Mouse (Mus musculus): ENCODE results near the gene Slc36a2. TPM values are rescaled to one million over a fixed set of nuclear protein-coding genes. Genes with fewer than 3 reads are reported as not detected.
"Not testable (repeated sequence)": the region's sequence is repeated elsewhere in the genome, so short reads cannot be mapped to it uniquely, and the experiment has no call there.

The Slc36a2 gene
- polyA plus RNA-seq, 1 experiment from 2014 or later: not detected

- ATAC-seq (replicated peaks; ENCODE audit: low FRiP score): no peak
Observed at GRCm38 (mm10) chr11:55120279-55120678, 64.6 kb downstream of the Slc36a2 start.

DNA sequence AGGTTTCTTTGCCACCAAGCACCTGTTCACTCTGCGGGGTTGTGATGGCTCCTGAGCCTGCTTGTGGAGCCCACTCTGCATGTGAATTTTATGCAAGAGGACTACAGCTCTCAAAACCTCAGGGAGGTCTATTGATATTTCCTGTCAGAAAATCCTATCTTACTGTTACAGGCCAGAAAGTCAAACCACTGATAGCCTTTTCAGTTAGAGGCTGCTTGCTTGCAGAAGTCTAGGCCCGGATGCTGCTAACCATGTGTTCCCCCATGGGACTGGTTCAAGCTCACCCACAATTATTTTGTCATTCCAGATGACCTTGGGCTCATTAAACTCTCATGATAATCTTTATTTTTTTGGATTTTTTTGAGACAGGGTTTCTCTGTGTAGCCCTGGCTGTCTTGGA is 67.8 kb downstream of the Slc36a2 start:
- no peak overlapping the region for H3K4me3 ChIP-seq (ENCODE audit: low read depth, low read length)
- no peaks in the 10 kb centered on the region for H3K4me1 ChIP-seq (replicated peaks; ENCODE audit: control insufficient read depth, insufficient read depth, low read length)
- no peaks in the 10 kb centered on the region for H3K36me3 ChIP-seq (ENCODE audit: control insufficient read depth, insufficient read depth, low read length)
- H3K4me2 ChIP-seq (ENCODE audit: low read depth, low read length, severe bottlenecking): no peak overlapping the region
- H3K9me3 ChIP-seq (ENCODE audit: control insufficient read depth, low read length): no peaks in the 10 kb centered on the region; the same call in 1 of the 2 replicates
- ATAC-seq (replicated peaks; ENCODE audit: low FRiP score): no peak
- H3K9ac ChIP-seq (ENCODE audit: low read length): no peak overlapping the region
- no peaks in the 10 kb centered on the region for H3K27me3 ChIP-seq (ENCODE audit: control insufficient read depth, insufficient read depth, low read length)
- DNase-seq (ENCODE audit: low spot score): no peak
- no peak overlapping the region for H3K27ac ChIP-seq (ENCODE audit: low read depth, low read length)
- whole genome bisulfite sequencing: 87% methylated on average over 2 of the region's 2 CpGs

More at GRCm38 (mm10) chr11:55120279-55120678, 64.6 kb downstream of the Slc36a2 start:
- no peaks in the 10 kb centered on the region for H3K27me3 ChIP-seq (ENCODE audit: control insufficient read depth, insufficient read depth, low read length)
- H3K4me2 ChIP-seq (ENCODE audit: low read depth, low read length, severe bottlenecking): no peak overlapping the region
- H3K4me1 ChIP-seq (replicated peaks; ENCODE audit: control insufficient read depth, insufficient read depth, low read length): no peaks in the 10 kb centered on the region
- no peak overlapping the region for H3K9ac ChIP-seq (ENCODE audit: low read length)
- H3K36me3 ChIP-seq (ENCODE audit: control insufficient read depth, insufficient read depth, low read length): no peaks in the 10 kb centered on the region
- no peaks in the 10 kb centered on the region; the same call in 1 of the 2 replicates for H3K9me3 ChIP-seq (ENCODE audit: control insufficient read depth, low read length)
- no peak overlapping the region for H3K4me3 ChIP-seq (ENCODE audit: low read depth, low read length)
- no peak overlapping the region for H3K27ac ChIP-seq (ENCODE audit: low read depth, low read length)
- DNase-seq (ENCODE audit: low spot score): no peak

- Histone ChIP-seq H3K27me3 (ENCODE audit: control insufficient read depth, insufficient read depth, low read length) (no peaks in the 10 kb centered on the region), H3K9me3 (ENCODE audit: control insufficient read depth, low read length) (no peaks in the 10 kb centered on the region; the same call in 1 of the 2 replicates), H3K4me3 (ENCODE audit: low read depth, low read length) (no peak overlapping the region), H3K4me1 (replicated peaks; ENCODE audit: control insufficient read depth, insufficient read depth, low read length) (no peaks in the 10 kb centered on the region), H3K27ac (ENCODE audit: low read depth, low read length) (no peak overlapping the region), H3K4me2 (ENCODE audit: low read depth, low read length, severe bottlenecking) (no peak overlapping the region), H3K36me3 (ENCODE audit: control insufficient read depth, insufficient read depth, low read length) (no peaks in the 10 kb centered on the region), H3K9ac (ENCODE audit: low read length) (no peak overlapping the region)
- ATAC-seq (replicated peaks; ENCODE audit: low FRiP score): no peak
- DNase-seq (ENCODE audit: low spot score): no peak
- 89% methylated on average over 3 of the region's 3 CpGs for WGBS
Observed at GRCm38 (mm10) chr11:55116004-55116403, 68.9 kb downstream of the Slc36a2 start.

- Histone ChIP-seq H3K9me3 (ENCODE audit: control insufficient read depth, low read length) (no peaks in the 10 kb centered on the region), H3K27me3 (ENCODE audit: control insufficient read depth, insufficient read depth, low read length) (no peaks in the 10 kb centered on the region), H3K27ac (ENCODE audit: low read depth, low read length) (no peak overlapping the region), H3K4me2 (ENCODE audit: low read depth, low read length, severe bottlenecking) (no peak overlapping the region), H3K4me3 (ENCODE audit: low read depth, low read length) (no peak overlapping the region), H3K4me1 (replicated peaks; ENCODE audit: control insufficient read depth, insufficient read depth, low read length) (no peaks in the 10 kb centered on the region), H3K9ac (ENCODE audit: low read length) (no peak overlapping the region), H3K36me3 (ENCODE audit: control insufficient read depth, insufficient read depth, low read length) (no peaks in the 10 kb centered on the region)
- WGBS: 84% methylated on average over 2 of the region's 2 CpGs
- ATAC-seq (replicated peaks; ENCODE audit: low FRiP score) (no peak), DNase-seq (ENCODE audit: low spot score) (no peak)
Observed at GRCm38 (mm10) chr11:55114291-55114690, 70.6 kb downstream of the Slc36a2 start.

GRCm38 (mm10) chr11:55113861-55114250 is 71.0 kb downstream of the Slc36a2 start:
- not testable (repeated sequence) for H3K4me3 ChIP-seq (ENCODE audit: low read depth, low read length); H3K4me2 ChIP-seq (ENCODE audit: low read depth, low read length, severe bottlenecking); H3K9me3 ChIP-seq (ENCODE audit: control insufficient read depth, low read length); H3K27ac ChIP-seq (ENCODE audit: low read depth, low read length); ATAC-seq (replicated peaks; ENCODE audit: low FRiP score); H3K4me1 ChIP-seq (replicated peaks; ENCODE audit: control insufficient read depth, insufficient read depth, low read length); H3K36me3 ChIP-seq (ENCODE audit: control insufficient read depth, insufficient read depth, low read length); H3K27me3 ChIP-seq (ENCODE audit: control insufficient read depth, insufficient read depth, low read length); H3K9ac ChIP-seq (ENCODE audit: low read length); DNase-seq (ENCODE audit: low spot score)
- 49% methylated on average over 4 of the region's 4 CpGs for WGBS

GRCm38 (mm10) chr11:55113209-55113860 is 71.5 kb downstream of the Slc36a2 start:
- DNase-seq (ENCODE audit: low spot score): no peak
- H3K4me1 ChIP-seq (replicated peaks; ENCODE audit: control insufficient read depth, insufficient read depth, low read length): no peaks in the 10 kb centered on the region
- H3K27me3 ChIP-seq (ENCODE audit: control insufficient read depth, insufficient read depth, low read length): no peaks in the 10 kb centered on the region
- no peaks in the 10 kb centered on the region for H3K36me3 ChIP-seq (ENCODE audit: control insufficient read depth, insufficient read depth, low read length)
- WGBS: 72% methylated on average over 7 of the region's 7 CpGs
- H3K9me3 ChIP-seq (ENCODE audit: control insufficient read depth, low read length): no peaks in the 10 kb centered on the region
- H3K27ac ChIP-seq (ENCODE audit: low read depth, low read length): no peak overlapping the region
- no peak overlapping the region for H3K4me2 ChIP-seq (ENCODE audit: low read depth, low read length, severe bottlenecking)
- no peak overlapping the region for H3K9ac ChIP-seq (ENCODE audit: low read length)
- no peak for ATAC-seq (replicated peaks; ENCODE audit: low FRiP score)
- H3K4me3 ChIP-seq (ENCODE audit: low read depth, low read length): no peak overlapping the region

DNA sequence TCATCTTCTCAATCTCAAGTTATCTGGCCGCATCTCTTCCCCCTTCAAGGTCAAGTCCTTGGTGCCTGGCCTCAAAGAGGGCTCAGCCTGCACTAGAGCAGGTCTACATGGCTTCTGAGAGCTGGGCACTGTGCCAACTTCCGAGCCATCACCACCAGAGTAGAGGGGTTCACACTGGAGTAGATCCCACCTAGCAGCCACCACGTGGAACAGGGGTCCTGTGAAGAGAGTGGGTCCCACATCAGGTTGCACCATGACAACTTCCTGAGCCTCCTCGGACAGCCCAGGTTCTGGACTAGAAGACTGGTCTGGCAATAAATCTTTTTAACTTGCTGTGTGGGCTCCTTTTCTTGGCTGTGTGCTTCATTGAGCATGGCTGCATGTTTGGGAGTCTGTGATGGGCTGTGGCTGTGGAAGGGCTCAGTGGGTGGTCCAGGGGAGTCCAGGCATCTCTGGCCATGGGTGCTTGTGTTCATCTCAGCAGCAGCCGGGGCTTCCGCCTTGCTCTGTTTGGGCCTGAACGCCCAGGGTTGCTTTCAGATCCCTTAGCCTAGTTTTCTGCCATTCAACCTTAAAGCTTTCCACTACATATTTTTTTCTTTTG is 74.2 kb downstream of the Slc36a2 start:
- 80% methylated on average over 7 of the region's 7 CpGs for WGBS
- no peaks in the 10 kb centered on the region for H3K27me3 ChIP-seq (ENCODE audit: control insufficient read depth, insufficient read depth, low read length)
- H3K4me2 ChIP-seq (ENCODE audit: low read depth, low read length, severe bottlenecking): no peak overlapping the region
- no peaks in the 10 kb centered on the region for H3K4me1 ChIP-seq (replicated peaks; ENCODE audit: control insufficient read depth, insufficient read depth, low read length)
- ATAC-seq (replicated peaks; ENCODE audit: low FRiP score) (no peak), DNase-seq (ENCODE audit: low spot score) (no peak)
- H3K9ac ChIP-seq (ENCODE audit: low read length): no peak overlapping the region
- H3K36me3 ChIP-seq (ENCODE audit: control insufficient read depth, insufficient read depth, low read length): no peaks in the 10 kb centered on the region
- H3K9me3 ChIP-seq (ENCODE audit: control insufficient read depth, low read length): no peaks in the 10 kb centered on the region
- no peak overlapping the region for H3K27ac ChIP-seq (ENCODE audit: low read depth, low read length)
- H3K4me3 ChIP-seq (ENCODE audit: low read depth, low read length): no peak overlapping the region

DNA sequence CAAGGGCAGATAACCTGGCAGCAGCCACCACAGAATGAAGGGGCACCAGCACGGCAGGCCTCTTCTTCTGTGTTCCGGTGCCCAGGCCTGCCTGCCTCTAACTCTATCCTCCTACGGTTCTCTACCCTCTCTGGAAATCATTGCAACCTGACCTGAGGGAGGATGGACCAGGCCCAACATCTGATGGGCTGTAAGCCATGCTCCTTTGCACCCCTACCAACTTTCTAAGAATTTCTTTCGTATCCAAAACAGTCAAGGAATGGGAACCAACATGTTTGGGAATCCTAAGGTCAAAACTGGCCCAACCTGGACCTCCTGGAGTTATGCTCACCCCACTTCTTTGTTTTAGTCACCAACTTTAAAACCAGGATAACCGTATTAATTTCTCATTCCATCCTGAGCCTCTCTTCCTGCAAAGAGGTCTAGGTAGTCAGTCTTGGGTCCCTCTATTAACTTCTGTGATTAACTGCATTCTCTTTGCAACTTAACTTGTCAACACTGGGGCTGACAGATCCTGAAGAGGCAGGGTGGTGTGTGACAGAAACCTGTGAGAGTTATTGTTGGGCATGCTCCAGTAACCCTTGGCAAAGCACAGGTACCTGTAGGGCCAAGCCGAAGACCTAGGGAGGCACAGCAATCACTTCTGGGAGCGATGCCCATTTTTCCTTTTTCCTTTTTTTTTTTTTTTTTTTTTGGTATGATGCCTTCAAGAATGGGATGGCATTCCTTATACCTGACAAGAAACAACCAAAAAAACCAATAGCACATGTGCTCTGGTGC is 75.2 kb downstream of the Slc36a2 start:
- Histone ChIP-seq H3K9me3 (ENCODE audit: control insufficient read depth, low read length) (no peaks in the 10 kb centered on the region), H3K4me2 (ENCODE audit: low read depth, low read length, severe bottlenecking) (no peak overlapping the region), H3K4me3 (ENCODE audit: low read depth, low read length) (no peak overlapping the region), H3K27ac (ENCODE audit: low read depth, low read length) (no peak overlapping the region), H3K27me3 (ENCODE audit: control insufficient read depth, insufficient read depth, low read length) (no peaks in the 10 kb centered on the region), H3K4me1 (replicated peaks; ENCODE audit: control insufficient read depth, insufficient read depth, low read length) (no peaks in the 10 kb centered on the region), H3K9ac (ENCODE audit: low read length) (no peak overlapping the region), H3K36me3 (ENCODE audit: control insufficient read depth, insufficient read depth, low read length) (no peaks in the 10 kb centered on the region)
- ATAC-seq (replicated peaks; ENCODE audit: low FRiP score) (no peak), DNase-seq (ENCODE audit: low spot score) (no peak)
- 92% methylated on average over 7 of the region's 7 CpGs for WGBS

Data from forebrain, embryonic 11.5 days (tissue).